In the genomic region with DNA sequence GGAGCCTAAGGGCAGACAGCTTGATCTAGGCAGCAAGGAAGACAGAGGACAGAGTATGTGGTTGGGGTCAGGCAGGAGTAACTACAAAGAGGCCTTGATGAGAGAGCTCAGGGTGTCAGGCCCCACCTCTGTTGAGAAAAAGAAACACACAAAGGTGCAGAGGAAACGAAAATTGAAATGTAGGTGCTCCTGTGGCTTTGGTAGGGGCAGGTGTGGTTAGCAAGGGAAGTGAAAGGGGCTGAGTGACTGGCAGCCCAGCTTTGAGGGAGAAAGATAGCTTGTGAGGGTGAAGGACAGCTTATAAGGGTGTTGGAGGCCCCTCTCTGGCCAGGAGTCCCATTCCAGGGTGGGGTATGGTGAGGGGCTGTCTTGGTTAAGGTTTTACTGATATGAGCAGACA, we compare ENCODE assay signal across 15 mouse cellular contexts. TPM values are rescaled to one million over a fixed set of nuclear protein-coding genes. Genes with fewer than 3 reads are reported as not detected.
DNase-seq lines count a peak whose midpoint lies in the region.
"Had no signal": no experiment of that assay in that cellular context is flagged by ENCODE, and none has a peak within 500 bp of the region (broad histone marks: within the 10 kb centered on the region; RNA-seq: fewer than 3 reads in every experiment).

No protein-coding gene starts in this region.

- H3K4me3 ChIP-seq in embryonic facial prominence, embryonic 10.5 days = no peak overlapping the region
- H3K4me3 ChIP-seq: hindbrain, embryonic 13.5 days; liver, embryonic 13.5 days; midbrain, embryonic 10.5 days had no signal

- intact Hi-C loops in left cerebral cortex, postnatal 4 days (cut with DNase I) = no loop called here
- intact Hi-C loops in left cerebral cortex, postnatal 36 days (cut with DNase I) = no loop called here

- no peak overlapping the region for H3K27ac ChIP-seq in embryonic facial prominence, embryonic 10.5 days (replicated peaks)
- H3K27ac ChIP-seq: hindbrain, embryonic 13.5 days; liver, embryonic 13.5 days had no signal

- H3K27me3 ChIP-seq in splenic B cell, adult 2 months (ENCODE audit: control insufficient read depth, insufficient read depth, low read length, poor library complexity, severe bottlenecking) = no peaks in the 10 kb centered on the region
- no peaks in the 10 kb centered on the region for H3K27me3 ChIP-seq in embryonic facial prominence, embryonic 10.5 days (replicated peaks; ENCODE audit: low read depth, poor library complexity, severe bottlenecking)
- H3K27me3 ChIP-seq: hindbrain, embryonic 13.5 days; liver, embryonic 13.5 days had no signal

- WGBS in embryonic facial prominence, embryonic 10.5 days = 35% methylated on average over 1 of the region's 1 CpGs

- no peaks in the 10 kb centered on the region for H3K36me3 ChIP-seq in splenic B cell, adult 2 months (ENCODE audit: control insufficient read depth, insufficient read depth, low read length, poor library complexity, severe bottlenecking)
- no peaks in the 10 kb centered on the region for H3K36me3 ChIP-seq in embryonic facial prominence, embryonic 10.5 days (replicated peaks)
- H3K36me3 ChIP-seq: hindbrain, embryonic 13.5 days; liver, embryonic 13.5 days; midbrain, embryonic 10.5 days had no signal

- 0 out of 2 replicates have a peak, but pooled peaks cover 7% of the 10 kb centered on the region for H3K4me1 ChIP-seq in embryonic facial prominence, embryonic 10.5 days
- H3K4me1 ChIP-seq: hindbrain, embryonic 13.5 days; midbrain, embryonic 10.5 days had no signal

- DNase-seq in spleen, adult 12 weeks (ENCODE audit: low spot score) = peak; percentile 17
- no peak for DNase-seq in spleen, postnatal 14 days (ENCODE audit: low spot score in 2 of 2)
- peak; percentile 78 for DNase-seq in induced T-regulatory cell, adult 2 months (ENCODE audit: low read depth)
- DNase-seq in splenic B cell, adult 2 months (ENCODE audit: low read depth, low spot score) = peak; percentile 74
- no peak for DNase-seq in left cerebral cortex, postnatal 4 days
- DNase-seq in kidney, postnatal 25 days = no peak
- no peak for DNase-seq in embryonic facial prominence, embryonic 10.5 days (ENCODE audit: low spot score)
- DNase-seq in left cerebral cortex, postnatal 36 days (ENCODE audit: low spot score in 2 of 2) = no peak
- DNase-seq: kidney, adult 18-20 months; kidney, postnatal 36 days; layer of hippocampus, postnatal 36 days; liver, embryonic 13.5 days; right cerebral cortex, adult 18-20 months had no signal

- H3K9me3 ChIP-seq in embryonic facial prominence, embryonic 10.5 days = no peaks in the 10 kb centered on the region
- H3K9me3 ChIP-seq: hindbrain, embryonic 13.5 days; liver, embryonic 13.5 days; midbrain, embryonic 10.5 days had no signal

RNA-seq across cellular contexts. Expression of gene Fchsd2, which starts 2.1 kb away (rescaled TPM):
- total RNA-seq in left cerebral cortex, postnatal 4 days (2021) = 100 to 1,000 TPM; 107 to 122 TPM
- polyA plus RNA-seq in embryonic facial prominence, embryonic 10.5 days (2016; fragmentation: Nextera tagmentation; extraction: Ambion mirVana) = 18.7 and 20.9 TPM in 2 replicates
- total RNA-seq in left cerebral cortex, postnatal 36 days (2021) = 10 to 100 TPM; 31.3 to 41.8 TPM

Comparison
In these comparisons a context has a peak if more than half of its experiments do, and no peak if none do; other contexts are left out.
1. DNase-seq: peak in spleen, adult 12 weeks (single experiment), induced T-regulatory cell, adult 2 months (single experiment) and splenic B cell, adult 2 months (single experiment); none in spleen, postnatal 14 days (0 of 2), left cerebral cortex, postnatal 4 days (single experiment), kidney, postnatal 25 days (0 of 2), embryonic facial prominence, embryonic 10.5 days (single experiment) and left cerebral cortex, postnatal 36 days (0 of 2).